Comparison of ENCODE assay signal across 9 mouse cellular contexts in the genomic region with DNA sequence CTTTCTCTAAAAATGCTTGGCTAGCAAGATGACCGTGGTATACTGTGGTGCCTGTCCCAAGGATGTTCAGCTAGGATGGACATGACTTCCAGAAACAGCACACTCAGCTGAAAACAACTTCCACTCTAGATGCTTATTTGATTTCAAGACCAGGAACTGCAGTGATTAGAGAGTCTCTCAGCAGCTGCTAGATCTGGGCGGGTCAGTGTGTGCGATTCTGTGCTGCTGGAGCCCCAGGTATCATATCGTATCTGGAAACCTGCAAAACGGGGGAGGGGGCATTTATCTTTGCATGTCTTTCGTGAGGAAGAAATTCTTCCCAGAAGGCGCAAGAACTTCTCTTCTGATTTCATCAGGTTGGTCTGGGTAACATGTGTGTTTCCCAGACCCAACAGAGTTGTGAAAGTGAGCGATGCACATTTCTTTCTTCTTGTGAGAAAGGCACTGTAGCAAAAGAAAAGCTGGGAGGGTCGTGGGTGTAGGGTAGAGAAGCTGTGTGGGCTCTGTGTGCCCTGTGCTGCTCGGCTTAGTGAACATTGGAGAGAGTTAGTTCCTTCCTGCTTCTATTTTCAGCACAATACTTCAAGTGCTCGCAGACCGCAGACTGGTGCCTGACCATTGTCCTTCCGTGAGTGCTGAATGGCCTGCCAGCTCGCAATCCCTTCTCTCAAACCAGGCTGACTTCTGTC.
DNase-seq lines count a peak whose midpoint lies in the region; ATAC-seq lines count a peak whose summit lies in the region.
"Had no signal": no experiment of that assay in that cellular context is flagged by ENCODE, and none has a peak within 500 bp of the region (broad histone marks: within the 10 kb centered on the region; RNA-seq: fewer than 3 reads in every experiment).

No protein-coding gene starts in this region.

- peaks cover 6% of the 10 kb centered on the region for H3K4me1 ChIP-seq in lung, embryonic 16.5 days (replicated peaks; ENCODE audit: control insufficient read depth, insufficient read depth, low read length)
- no peaks in the 10 kb centered on the region for H3K4me1 ChIP-seq in midbrain, embryonic 16.5 days (ENCODE audit: control insufficient read depth, insufficient read depth, low read length)
- H3K4me1 ChIP-seq: limb, embryonic 12.5 days had no signal

- WGBS in lung, embryonic 16.5 days = 40% methylated on average over 14 of the region's 14 CpGs
- WGBS in midbrain, embryonic 16.5 days = 69% methylated on average over 14 of the region's 14 CpGs

- H3K4me2 ChIP-seq in lung, embryonic 16.5 days (ENCODE audit: low read depth, low read length) = peak overlapping the region; percentile 37; the same call in 1 of the 2 replicates
- H3K4me2 ChIP-seq in midbrain, embryonic 16.5 days (ENCODE audit: low read length) = no peak overlapping the region
- H3K4me2 ChIP-seq: limb, embryonic 12.5 days had no signal

- ATAC-seq in granulocyte monocyte progenitor cell, adult 5-6 weeks (replicated peaks; ENCODE audit: poor library complexity, severe bottlenecking) = peak; percentile 86
- peak; percentile 74 for ATAC-seq in lung, embryonic 16.5 days (ENCODE audit: low read depth)
- ATAC-seq in midbrain, embryonic 16.5 days = no peak

- DNase-seq in gastrocnemius, postnatal 25 days = peak; percentile 14
- no peak for DNase-seq in gastrocnemius, postnatal 14 days
- DNase-seq in kidney, adult 9 months = peak; percentile 34
- DNase-seq in retina, postnatal 1 day = no peak
- no peak for DNase-seq in left cerebral cortex, postnatal 14 days (ENCODE audit: low spot score in 2 of 2)

- H3K27ac ChIP-seq in lung, embryonic 16.5 days (ENCODE audit: low read length) = peak overlapping the region; percentile 76
- H3K27ac ChIP-seq in midbrain, embryonic 16.5 days (ENCODE audit: low read length) = no peak overlapping the region
- H3K27ac ChIP-seq: limb, embryonic 12.5 days had no signal

- H3K9ac ChIP-seq in lung, embryonic 16.5 days (ENCODE audit: low read length) = peak overlapping the region; percentile 44; the same call in 1 of the 2 replicates
- no peak overlapping the region for H3K9ac ChIP-seq in midbrain, embryonic 16.5 days (ENCODE audit: low read depth, low read length)
- H3K9ac ChIP-seq: limb, embryonic 12.5 days had no signal

- intact Hi-C loops in gastrocnemius, postnatal 14 days (cut with DNase I; ENCODE audit: low total_unique reads) = no loop called here
- intact Hi-C loops in left cerebral cortex, postnatal 14 days (cut with DNase I) = no loop called here

- no peaks in the 10 kb centered on the region for H3K9me3 ChIP-seq in lung, embryonic 16.5 days (ENCODE audit: control insufficient read depth, low read length)
- no peaks in the 10 kb centered on the region for H3K9me3 ChIP-seq in midbrain, embryonic 16.5 days (replicated peaks; ENCODE audit: control insufficient read depth, low read length, poor library complexity, severe bottlenecking)
- H3K9me3 ChIP-seq: limb, embryonic 12.5 days had no signal

- no peak overlapping the region for H3K4me3 ChIP-seq in lung, embryonic 16.5 days (ENCODE audit: low read length)
- H3K4me3 ChIP-seq in midbrain, embryonic 16.5 days (ENCODE audit: low read depth, low read length) = no peak overlapping the region
- H3K4me3 ChIP-seq: limb, embryonic 12.5 days had no signal

- H3K36me3 ChIP-seq in lung, embryonic 16.5 days (ENCODE audit: control insufficient read depth, insufficient read depth, low read length) = no peaks in the 10 kb centered on the region
- no peaks in the 10 kb centered on the region for H3K36me3 ChIP-seq in midbrain, embryonic 16.5 days (ENCODE audit: control insufficient read depth, insufficient read depth, low read length)
- H3K36me3 ChIP-seq: limb, embryonic 12.5 days had no signal

- H3K27me3 ChIP-seq in lung, embryonic 16.5 days (ENCODE audit: control insufficient read depth, insufficient read depth, low read depth, low read length) = no peaks in the 10 kb centered on the region
- H3K27me3 ChIP-seq in midbrain, embryonic 16.5 days (ENCODE audit: control insufficient read depth, insufficient read depth, low read depth, low read length) = no peaks in the 10 kb centered on the region
- H3K27me3 ChIP-seq: limb, embryonic 12.5 days had no signal

Comparison
In these comparisons a context has a peak if more than half of its experiments do, and no peak if none do; other contexts are left out.
1. DNase-seq: peak in gastrocnemius, postnatal 25 days (single experiment) and kidney, adult 9 months (single experiment); none in gastrocnemius, postnatal 14 days (single experiment), retina, postnatal 1 day (single experiment) and left cerebral cortex, postnatal 14 days (0 of 2).